Mouse (Mus musculus) kidney, adult 2 months (tissue): ENCODE results near the gene Gtf2a1l. TPM values are rescaled to one million over a fixed set of nuclear protein-coding genes. Genes with fewer than 3 reads are reported as not detected.

Experiments
- DNase-seq: peaks from one replicate; pipeline ENCODE4 v3.0.0; 2021
- H3K27ac ChIP-seq: fragments of 200-500 bp; 2 replicates; pipeline ENCODE4 v1.5.1; 2012; ENCODE audit warnings: low read depth, low read length, control low read depth, inconsistent platforms; ENCODE audit not compliant: insufficient read depth
- H3K27me3 ChIP-seq: fragments of 200-500 bp; replicated peaks from 2 replicates; pipeline ENCODE4 v1.6.1; 2012; ENCODE audit warnings: mild to moderate bottlenecking, moderate library complexity, low read length, inconsistent platforms; ENCODE audit not compliant: control insufficient read depth, insufficient read depth
- H3K36me3 ChIP-seq: fragments of 200-500 bp; 2 replicates; pipeline ENCODE4 v1.6.1; 2012; ENCODE audit warnings: mild to moderate bottlenecking, moderate library complexity, low read length, inconsistent platforms; ENCODE audit not compliant: control insufficient read depth, insufficient read depth
- H3K4me1 ChIP-seq: fragments of 200-500 bp; 2 replicates; pipeline ENCODE4 v1.6.1; 2011; ENCODE audit warnings: low read length; ENCODE audit not compliant: control insufficient read depth, insufficient read depth
- H3K4me3 ChIP-seq: fragments of 200-500 bp; 2 replicates; pipeline ENCODE4 v1.5.1; 2011; ENCODE audit warnings: mild to moderate bottlenecking, low read depth, low read length, control low read depth; ENCODE audit not compliant: insufficient read depth
- CTCF ChIP-seq: fragments of 200-500 bp; conservative IDR thresholded peaks from 2 replicates; pipeline ENCODE4 v1.5.1; 2011; ENCODE audit warnings: low read depth, mild to moderate bottlenecking, control low read depth, low read length, moderate library complexity, mixed read lengths; ENCODE audit not compliant: insufficient read depth, insufficient read length
- POLR2A ChIP-seq: fragments of 200-500 bp; IDR thresholded peaks from one replicate; pipeline ENCODE4 v1.6.1; 2011; ENCODE audit warnings: low read depth, low read length, control low read depth
- WGBS: fragments of 180-500 bp; shearing (Covaris S2); methylation state at CpG from one replicate; pipeline ENCODE4 v1.1.7; 2018; 5-methylcytosine and 5-hydroxymethylcytosine counted together
- polyA plus RNA-seq: library from polyadenylated mRNA; depleted of rRNA; stranded (reverse); fragments of >200 nt; gene quantifications from 2 replicates; pipeline ENCODE4 v1.2.3, GENCODE M21; 2012

Gene Gtf2a1l
- polyA plus RNA-seq, 1 experiment: 0.14 TPM

- peak; percentile 75 for DNase-seq
- peaks cover 32% of the 10 kb centered on the region for H3K4me1 ChIP-seq
- TF ChIP-seq CTCF (no peak), POLR2A (no peak)
- WGBS: 17% methylated on average over 7 of the region's 7 CpGs
- no peaks in the 10 kb centered on the region for H3K36me3 ChIP-seq
- peak overlapping the region; percentile 89 for H3K27ac ChIP-seq
- H3K27me3 ChIP-seq: no peaks in the 10 kb centered on the region
- peak overlapping the region; percentile 51 for H3K4me3 ChIP-seq
Observed at GRCm38 (mm10) chr17:88626347-88626811, 42.1 kb upstream of the Gtf2a1l start.

GRCm38 (mm10) chr17:88627150-88627549, 41.3 kb upstream of the Gtf2a1l start:
- 26% methylated on average over 7 of the region's 7 CpGs for WGBS
- TF ChIP-seq CTCF (no peak), POLR2A (no peak)
- no peaks in the 10 kb centered on the region for H3K36me3 ChIP-seq
- H3K4me3 ChIP-seq: peak overlapping the region; percentile 51
- peaks cover 34% of the 10 kb centered on the region for H3K4me1 ChIP-seq
- peak; percentile 84 for DNase-seq
- peak overlapping the region; percentile 89 for H3K27ac ChIP-seq
- no peaks in the 10 kb centered on the region for H3K27me3 ChIP-seq

- H3K4me3 ChIP-seq: no peak overlapping the region; the same call in 1 of the 2 replicates
- peaks cover 37% of the 10 kb centered on the region for H3K4me1 ChIP-seq
- 30% methylated on average over 10 of the region's 10 CpGs for WGBS
- no peaks in the 10 kb centered on the region for H3K27me3 ChIP-seq
- TF ChIP-seq CTCF: no peak
- no peak for TF ChIP-seq POLR2A
- no peaks in the 10 kb centered on the region for H3K36me3 ChIP-seq
- peak; percentile 95 for DNase-seq
- peak overlapping the region; percentile 79 for H3K27ac ChIP-seq
Observed at GRCm38 (mm10) chr17:88628676-88629380, 39.6 kb upstream of the Gtf2a1l start.

- Histone ChIP-seq H3K27ac (peak overlapping the region; percentile 63), H3K4me3 (no peak overlapping the region; the same call in 1 of the 2 replicates), H3K4me1 (peaks cover 37% of the 10 kb centered on the region), H3K27me3 (no peaks in the 10 kb centered on the region), H3K36me3 (no peaks in the 10 kb centered on the region)
- 15% methylated on average over 4 of the region's 4 CpGs for WGBS
- DNase-seq: no peak
- TF ChIP-seq CTCF: no peak
- no peak for TF ChIP-seq POLR2A
Observed at GRCm38 (mm10) chr17:88629381-88629759, 39.1 kb upstream of the Gtf2a1l start.

- Histone ChIP-seq H3K4me1 (peaks cover 37% of the 10 kb centered on the region), H3K4me3 (no peak overlapping the region), H3K36me3 (no peaks in the 10 kb centered on the region), H3K27me3 (no peaks in the 10 kb centered on the region), H3K27ac (peak overlapping the region; percentile 63)
- no peak for TF ChIP-seq CTCF
- TF ChIP-seq POLR2A: no peak
- 18% methylated on average over 11 of the region's 11 CpGs for WGBS
- peak; percentile 75 for DNase-seq
Observed at GRCm38 (mm10) chr17:88629931-88630553, 38.4 kb upstream of the Gtf2a1l start.

- H3K27me3 ChIP-seq: no peaks in the 10 kb centered on the region
- H3K27ac ChIP-seq: peak overlapping the region; percentile 63
- H3K4me1 ChIP-seq: peaks cover 34% of the 10 kb centered on the region
- peak; percentile 83 for DNase-seq
- WGBS: 37% methylated on average over 3 of the region's 3 CpGs
- no peak overlapping the region for H3K4me3 ChIP-seq
- no peaks in the 10 kb centered on the region for H3K36me3 ChIP-seq
- TF ChIP-seq POLR2A (no peak), CTCF (no peak)
Observed at GRCm38 (mm10) chr17:88630554-88630948, 37.9 kb upstream of the Gtf2a1l start.

GRCm38 (mm10) chr17:88632631-88633030, 35.8 kb upstream of the Gtf2a1l start:
- Histone ChIP-seq H3K36me3 (no peaks in the 10 kb centered on the region; the same call in 1 of the 2 replicates), H3K4me3 (no peak overlapping the region), H3K4me1 (peaks cover 21% of the 10 kb centered on the region), H3K27me3 (no peaks in the 10 kb centered on the region), H3K27ac (no peak overlapping the region)
- TF ChIP-seq CTCF (no peak), POLR2A (no peak)
- DNase-seq: no peak
- 62% methylated on average over 3 of the region's 3 CpGs for WGBS
